Mouse (Mus musculus): ENCODE results near the gene Dusp7.

DNA sequence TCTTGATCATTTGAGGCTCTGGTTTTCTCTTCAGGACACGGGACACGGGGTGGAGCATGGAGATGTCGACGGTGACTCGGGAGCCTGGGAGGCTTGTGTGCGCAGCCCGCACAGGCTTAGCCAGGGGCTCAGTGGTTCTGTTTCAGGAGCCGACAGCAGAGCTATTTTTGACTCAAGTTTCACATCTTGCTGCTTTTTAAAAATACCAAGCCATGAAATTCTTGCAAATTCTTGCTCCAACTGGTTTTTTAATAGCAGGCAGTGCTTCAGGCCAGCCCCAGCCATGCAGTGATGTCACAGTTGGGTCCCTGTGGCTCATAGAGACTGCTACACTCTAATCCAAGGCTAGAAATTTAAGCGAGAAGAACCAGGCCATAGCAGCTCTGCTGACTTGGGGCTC is 30.8 kb upstream of the Dusp7 start:
- TF ChIP-seq GATA1 (IDR thresholded peaks at IDR 0.05; ENCODE audit: low read length) (no peak), TAL1 (IDR thresholded peaks at IDR 0.05; ENCODE audit: low read length) (no peak)

All from erythroblast, embryonic 14.5 days (primary cell).